Mouse (Mus musculus): Measurements from ENCODE around the gene Golt1a. TPM values are rescaled to one million over a fixed set of nuclear protein-coding genes. Genes with fewer than 3 reads are reported as not detected.

Golt1a gene
- polyA plus RNA-seq (2015; fragmentation: Nextera tagmentation; extraction: Ambion mirVana) = 6.1 and 8.2 TPM in 2 replicates

GRCm38 (mm10) chr1:133309652-133310267, at the start of gene Golt1a:
TSS of gene Golt1a (plus strand) at chr1:133309800.
- DNase-seq (no peak), ATAC-seq (ENCODE audit: low read depth) (peak; percentile 72)
- no peak within 1 kb of the TSS for H3K9ac ChIP-seq
- H3K4me3 ChIP-seq (replicated peaks) = peak within 1 kb of the TSS; percentile 7
- H3K27ac ChIP-seq = peak within 1 kb of the TSS; percentile 63
- H3K27me3 ChIP-seq = no peaks in the 10 kb centered on the region
- no peaks in the 10 kb centered on the region for H3K9me3 ChIP-seq (replicated peaks)
- no peaks in the 10 kb centered on the region for H3K36me3 ChIP-seq
- H3K4me1 ChIP-seq (replicated peaks) = peaks cover 11% of the 10 kb centered on the region; the same call in 1 of the 2 replicates
- peak within 1 kb of the TSS; percentile 44 for H3K4me2 ChIP-seq
- WGBS (ENCODE audit: insufficient replicate concordance) = 58% methylated on average over 14 of the region's 14 CpGs

- Histone ChIP-seq H3K27ac (no peak overlapping the region), H3K9me3 (replicated peaks) (no peaks in the 10 kb centered on the region), H3K4me3 (replicated peaks) (no peak overlapping the region), H3K27me3 (peaks cover 33% of the 10 kb centered on the region), H3K9ac (no peak overlapping the region), H3K4me2 (no peak overlapping the region), H3K36me3 (peaks cover 3% of the 10 kb centered on the region), H3K4me1 (replicated peaks) (peaks cover 43% of the 10 kb centered on the region)
- DNase-seq = no peak
- WGBS (ENCODE audit: insufficient replicate concordance) = 67% methylated on average over 6 of the region's 6 CpGs
- ATAC-seq (ENCODE audit: low read depth) = no peak
Observed at GRCm38 (mm10) chr1:133262628-133263027, 47.0 kb upstream of the Golt1a start.

- WGBS (ENCODE audit: insufficient replicate concordance) = 65% methylated on average over 7 of the region's 7 CpGs
- Histone ChIP-seq H3K36me3 (peaks cover 3% of the 10 kb centered on the region), H3K9me3 (replicated peaks) (no peaks in the 10 kb centered on the region), H3K9ac (no peak overlapping the region), H3K4me1 (replicated peaks) (peaks cover 48% of the 10 kb centered on the region), H3K4me3 (replicated peaks) (no peak overlapping the region), H3K27me3 (peaks cover 33% of the 10 kb centered on the region), H3K27ac (no peak overlapping the region), H3K4me2 (no peak overlapping the region)
- DNase-seq (no peak), ATAC-seq (ENCODE audit: low read depth) (no peak)
Observed at GRCm38 (mm10) chr1:133263134-133263533, 46.5 kb upstream of the Golt1a start.

- 63% methylated on average over 12 of the region's 12 CpGs for whole genome bisulfite sequencing (ENCODE audit: insufficient replicate concordance)
- H3K27me3 ChIP-seq = peaks cover 28% of the 10 kb centered on the region
- ATAC-seq (ENCODE audit: low read depth) (no peak), DNase-seq (no peak)
- H3K9ac ChIP-seq = no peak overlapping the region
- peaks cover 3% of the 10 kb centered on the region for H3K36me3 ChIP-seq
- H3K9me3 ChIP-seq (replicated peaks) = no peaks in the 10 kb centered on the region
- no peak overlapping the region for H3K27ac ChIP-seq
- no peak overlapping the region for H3K4me2 ChIP-seq
- no peak overlapping the region for H3K4me3 ChIP-seq (replicated peaks)
- peaks cover 52% of the 10 kb centered on the region for H3K4me1 ChIP-seq (replicated peaks)
Observed at GRCm38 (mm10) chr1:133264367-133264766, 45.2 kb upstream of the Golt1a start.

- peaks cover 21% of the 10 kb centered on the region; the same call in 1 of the 2 replicates for H3K27me3 ChIP-seq
- peaks cover 58% of the 10 kb centered on the region for H3K4me1 ChIP-seq (replicated peaks)
- H3K4me2 ChIP-seq = 0 out of 2 replicates have a peak overlapping the region, but pooled peaks have one; percentile 10
- ATAC-seq (ENCODE audit: low read depth) (peak; percentile 52), DNase-seq (no peak)
- H3K36me3 ChIP-seq = peaks cover 3% of the 10 kb centered on the region
- WGBS (ENCODE audit: insufficient replicate concordance) = 32% methylated on average over 11 of the region's 11 CpGs
- peak overlapping the region; percentile 70 for H3K27ac ChIP-seq
- H3K9ac ChIP-seq = no peak overlapping the region
- no peak overlapping the region for H3K4me3 ChIP-seq (replicated peaks)
- H3K9me3 ChIP-seq (replicated peaks) = no peaks in the 10 kb centered on the region
Observed at GRCm38 (mm10) chr1:133265114-133265766, 44.4 kb upstream of the Golt1a start.

- Histone ChIP-seq H3K4me3 (replicated peaks) (no peak overlapping the region), H3K27ac (peak overlapping the region; percentile 27; the same call in 1 of the 2 replicates), H3K27me3 (peaks cover 15% of the 10 kb centered on the region; the same call in 1 of the 2 replicates), H3K9ac (no peak overlapping the region), H3K4me2 (no peak overlapping the region), H3K36me3 (peaks cover 9% of the 10 kb centered on the region), H3K4me1 (replicated peaks) (peaks cover 58% of the 10 kb centered on the region), H3K9me3 (replicated peaks) (no peaks in the 10 kb centered on the region)
- ATAC-seq (ENCODE audit: low read depth) (no peak), DNase-seq (no peak)
- 56% methylated on average over 3 of the region's 3 CpGs for WGBS (ENCODE audit: insufficient replicate concordance)
Observed at GRCm38 (mm10) chr1:133267094-133267493, 42.5 kb upstream of the Golt1a start.

- Histone ChIP-seq H3K4me1 (replicated peaks) (peaks cover 58% of the 10 kb centered on the region), H3K9me3 (replicated peaks) (no peaks in the 10 kb centered on the region), H3K36me3 (peaks cover 6% of the 10 kb centered on the region; the same call in 1 of the 2 replicates), H3K4me3 (replicated peaks) (no peak overlapping the region), H3K4me2 (peak overlapping the region; percentile 6; the same call in 1 of the 2 replicates), H3K9ac (0 out of 2 replicates have a peak overlapping the region, but pooled peaks have one; percentile 13), H3K27me3 (peaks cover 15% of the 10 kb centered on the region; the same call in 1 of the 2 replicates), H3K27ac (peak overlapping the region; percentile 37; the same call in 1 of the 2 replicates)
- WGBS (ENCODE audit: insufficient replicate concordance) = 16% methylated on average over 10 of the region's 10 CpGs
- ATAC-seq (ENCODE audit: low read depth) (peak; percentile 95), DNase-seq (peak; percentile 70)
Observed at GRCm38 (mm10) chr1:133267813-133268492, 41.6 kb upstream of the Golt1a start.

GRCm38 (mm10) chr1:133268503-133268902, 41.1 kb upstream of the Golt1a start:
- Histone ChIP-seq H3K27me3 (peaks cover 14% of the 10 kb centered on the region; the same call in 1 of the 2 replicates), H3K27ac (0 out of 2 replicates have a peak overlapping the region, but pooled peaks have one; percentile 37), H3K9ac (peak overlapping the region; percentile 22; the same call in 1 of the 2 replicates), H3K36me3 (peaks cover 6% of the 10 kb centered on the region; the same call in 1 of the 2 replicates), H3K4me2 (no peak overlapping the region), H3K9me3 (replicated peaks) (no peaks in the 10 kb centered on the region), H3K4me1 (replicated peaks) (peaks cover 58% of the 10 kb centered on the region), H3K4me3 (replicated peaks) (no peak overlapping the region)
- 60% methylated on average over 3 of the region's 3 CpGs for WGBS (ENCODE audit: insufficient replicate concordance)
- DNase-seq = no peak
- no peak for ATAC-seq (ENCODE audit: low read depth)

- WGBS (ENCODE audit: insufficient replicate concordance) = 63% methylated on average over 6 of the region's 6 CpGs
- no peak overlapping the region for H3K27ac ChIP-seq
- DNase-seq (no peak), ATAC-seq (ENCODE audit: low read depth) (no peak)
- no peak overlapping the region for H3K9ac ChIP-seq
- peaks cover 12% of the 10 kb centered on the region; the same call in 1 of the 2 replicates for H3K36me3 ChIP-seq
- peaks cover 11% of the 10 kb centered on the region; the same call in 1 of the 2 replicates for H3K27me3 ChIP-seq
- no peaks in the 10 kb centered on the region for H3K9me3 ChIP-seq (replicated peaks)
- peaks cover 45% of the 10 kb centered on the region for H3K4me1 ChIP-seq (replicated peaks)
- H3K4me3 ChIP-seq (replicated peaks) = no peak overlapping the region
- no peak overlapping the region for H3K4me2 ChIP-seq
Observed at GRCm38 (mm10) chr1:133270336-133270735, 39.3 kb upstream of the Golt1a start.

GRCm38 (mm10) chr1:133274163-133274562, 35.4 kb upstream of the Golt1a start:
- 84% methylated on average over 19 of the region's 19 CpGs for WGBS (ENCODE audit: insufficient replicate concordance)
- no peak for ATAC-seq (ENCODE audit: low read depth)

GRCm38 (mm10) chr1:133276983-133277382, 32.6 kb upstream of the Golt1a start:
- no peaks in the 10 kb centered on the region for H3K9me3 ChIP-seq (replicated peaks)
- H3K4me1 ChIP-seq (replicated peaks) = no peaks in the 10 kb centered on the region
- no peak overlapping the region for H3K4me2 ChIP-seq
- WGBS (ENCODE audit: insufficient replicate concordance) = 47% methylated on average over 5 of the region's 5 CpGs
- H3K4me3 ChIP-seq (replicated peaks) = no peak overlapping the region
- peaks cover 11% of the 10 kb centered on the region; the same call in 1 of the 2 replicates for H3K27me3 ChIP-seq
- peaks cover 9% of the 10 kb centered on the region; the same call in 1 of the 2 replicates for H3K36me3 ChIP-seq
- ATAC-seq (ENCODE audit: low read depth) = no peak
- H3K27ac ChIP-seq = no peak overlapping the region
- no peak overlapping the region for H3K9ac ChIP-seq
- DNase-seq = no peak

More at GRCm38 (mm10) chr1:133274163-133274562, 35.4 kb upstream of the Golt1a start:
- no peak for DNase-seq
- Histone ChIP-seq H3K9me3 (replicated peaks) (no peaks in the 10 kb centered on the region), H3K9ac (no peak overlapping the region), H3K4me1 (replicated peaks) (peaks cover 8% of the 10 kb centered on the region), H3K4me2 (no peak overlapping the region), H3K27me3 (peaks cover 11% of the 10 kb centered on the region; the same call in 1 of the 2 replicates), H3K4me3 (replicated peaks) (no peak overlapping the region), H3K27ac (no peak overlapping the region), H3K36me3 (peaks cover 15% of the 10 kb centered on the region; the same call in 1 of the 2 replicates)

Measured in liver, embryonic 13.5 days (tissue).